Mouse (Mus musculus) testis, adult 2 months (tissue): ENCODE measurements around the gene Slc23a4. TPM values are rescaled to one million over a fixed set of nuclear protein-coding genes. Genes with fewer than 3 reads are reported as not detected.

Source experiments
- H3K27ac ChIP-seq: fragments of 200-500 bp; 2 replicates; pipeline ENCODE4 v1.5.1; 2012; ENCODE audit warnings: low read depth, low read length; ENCODE audit not compliant: control insufficient read depth, insufficient read depth
- H3K27me3 ChIP-seq: fragments of 200-500 bp; 2 replicates; pipeline ENCODE4 v1.6.1; 2012; ENCODE audit warnings: mild to moderate bottlenecking, low read length, moderate library complexity; ENCODE audit not compliant: control insufficient read depth, insufficient read depth
- H3K36me3 ChIP-seq: fragments of 200-500 bp; 2 replicates; pipeline ENCODE4 v1.6.1; 2012; ENCODE audit warnings: mild to moderate bottlenecking, low read length; ENCODE audit not compliant: control insufficient read depth, insufficient read depth
- H3K4me1 ChIP-seq: fragments of 200-500 bp; 2 replicates; pipeline ENCODE4 v1.6.1; 2012; ENCODE audit warnings: low read length; ENCODE audit not compliant: control insufficient read depth, insufficient read depth
- H3K4me3 ChIP-seq: fragments of 200-500 bp; 2 replicates; pipeline ENCODE4 v1.5.1; 2012; ENCODE audit warnings: low read depth, mild to moderate bottlenecking, low read length, moderate library complexity, mixed read lengths; ENCODE audit not compliant: control insufficient read depth
- CTCF ChIP-seq: fragments of 200-500 bp; IDR thresholded peaks from 2 replicates; pipeline ENCODE4 v1.5.1; 2012; ENCODE audit warnings: low read depth, mild to moderate bottlenecking, inconsistent platforms, low read length, moderate library complexity; ENCODE audit not compliant: control insufficient read depth, insufficient read depth, insufficient replicate concordance
- POLR2A ChIP-seq: fragments of 200-500 bp; IDR thresholded peaks from 2 replicates; pipeline ENCODE4 v1.6.1; 2012; ENCODE audit warnings: low read depth, mild to moderate bottlenecking, inconsistent platforms, low read length, moderate library complexity; ENCODE audit not compliant: control insufficient read depth
- polyA plus RNA-seq: library from polyadenylated mRNA; depleted of rRNA; stranded (reverse); fragments of >200 nt; gene quantifications from 2 replicates; pipeline ENCODE4 v1.2.3, GENCODE M21; 2012

The Slc23a4 gene
- polyA plus RNA-seq, 1 experiment, result 0.30 TPM

GRCm38 (mm10) chr6:34927156-34927555 is 61.0 kb downstream of the Slc23a4 start:
- Histone ChIP-seq H3K27ac (no peak overlapping the region), H3K36me3 (no peaks in the 10 kb centered on the region), H3K4me1 (peaks cover 2% of the 10 kb centered on the region; the same call in 1 of the 2 replicates), H3K4me3 (no peak overlapping the region), H3K27me3 (peaks cover 2% of the 10 kb centered on the region; the same call in 1 of the 2 replicates)
- TF ChIP-seq CTCF (peak; percentile 80; the same call in 1 of the 2 replicates), POLR2A (no peak)

GRCm38 (mm10) chr6:34921941-34922340 is 66.3 kb downstream of the Slc23a4 start:
- no peaks in the 10 kb centered on the region for H3K36me3 ChIP-seq
- TF ChIP-seq CTCF (peak; percentile 69; the same call in 1 of the 2 replicates), POLR2A (no peak)

GRCm38 (mm10) chr6:34920631-34921030 is 67.6 kb downstream of the Slc23a4 start:
- H3K4me3 ChIP-seq, result peak overlapping the region; percentile 70; the same call in 1 of the 2 replicates
- peaks cover 4% of the 10 kb centered on the region for H3K4me1 ChIP-seq
- no peak for TF ChIP-seq CTCF
- no peak for TF ChIP-seq POLR2A
- H3K27me3 ChIP-seq, result peaks cover 2% of the 10 kb centered on the region; the same call in 1 of the 2 replicates
- no peaks in the 10 kb centered on the region for H3K36me3 ChIP-seq
- H3K27ac ChIP-seq, result peak overlapping the region; percentile 5; the same call in 1 of the 2 replicates

More at GRCm38 (mm10) chr6:34921941-34922340, 66.3 kb downstream of the Slc23a4 start:
- H3K27ac ChIP-seq, result no peak overlapping the region
- H3K27me3 ChIP-seq, result peaks cover 2% of the 10 kb centered on the region; the same call in 1 of the 2 replicates
- peak overlapping the region; percentile 61 for H3K4me3 ChIP-seq
- H3K4me1 ChIP-seq, result peaks cover 4% of the 10 kb centered on the region

- H3K36me3 ChIP-seq, result no peaks in the 10 kb centered on the region
- peak within 1 kb of the TSS; percentile 45; the same call in 1 of the 2 replicates for H3K27ac ChIP-seq
- TF ChIP-seq POLR2A, result no peak
- TF ChIP-seq CTCF, result no peak
Measured at GRCm38 (mm10) chr6:34919956-34920355, 68.2 kb downstream of the Slc23a4 start, which contains the start of gene Stra8. TSS of gene Stra8 (plus strand) at chr6:34920163.

GRCm38 (mm10) chr6:34919146-34919545 is 69.1 kb downstream of the Slc23a4 start:
- peaks cover 4% of the 10 kb centered on the region for H3K4me1 ChIP-seq
- TF ChIP-seq POLR2A, result no peak
- no peak for TF ChIP-seq CTCF
- H3K27ac ChIP-seq, result 0 out of 2 replicates have a peak overlapping the region, but pooled peaks have one; percentile 16
- no peak overlapping the region for H3K4me3 ChIP-seq
- peaks cover 2% of the 10 kb centered on the region; the same call in 1 of the 2 replicates for H3K27me3 ChIP-seq
- no peaks in the 10 kb centered on the region for H3K36me3 ChIP-seq

More at GRCm38 (mm10) chr6:34919956-34920355, 68.2 kb downstream of the Slc23a4 start, which contains the start of gene Stra8:
- peak within 1 kb of the TSS; percentile 70 for H3K4me3 ChIP-seq
- peaks cover 2% of the 10 kb centered on the region; the same call in 1 of the 2 replicates for H3K27me3 ChIP-seq
- H3K4me1 ChIP-seq, result peaks cover 4% of the 10 kb centered on the region

GRCm38 (mm10) chr6:34914462-34914861 is 73.7 kb downstream of the Slc23a4 start:
- H3K36me3 ChIP-seq, result no peaks in the 10 kb centered on the region
- TF ChIP-seq POLR2A (no peak), CTCF (no peak)
- no peak overlapping the region for H3K4me3 ChIP-seq
- peaks cover 2% of the 10 kb centered on the region; the same call in 1 of the 2 replicates for H3K4me1 ChIP-seq
- H3K27ac ChIP-seq, result no peak overlapping the region
- no peaks in the 10 kb centered on the region for H3K27me3 ChIP-seq

- Histone ChIP-seq H3K4me3 (no peak overlapping the region), H3K27me3 (no peaks in the 10 kb centered on the region), H3K36me3 (no peaks in the 10 kb centered on the region), H3K27ac (no peak overlapping the region), H3K4me1 (no peaks in the 10 kb centered on the region; the same call in 1 of the 2 replicates)
- no peak for TF ChIP-seq POLR2A
- no peak for TF ChIP-seq CTCF
Measured at GRCm38 (mm10) chr6:34913341-34914040, 74.7 kb downstream of the Slc23a4 start.
